Comparison of ENCODE assay signal across 10 mouse cellular contexts in the genomic region with DNA sequence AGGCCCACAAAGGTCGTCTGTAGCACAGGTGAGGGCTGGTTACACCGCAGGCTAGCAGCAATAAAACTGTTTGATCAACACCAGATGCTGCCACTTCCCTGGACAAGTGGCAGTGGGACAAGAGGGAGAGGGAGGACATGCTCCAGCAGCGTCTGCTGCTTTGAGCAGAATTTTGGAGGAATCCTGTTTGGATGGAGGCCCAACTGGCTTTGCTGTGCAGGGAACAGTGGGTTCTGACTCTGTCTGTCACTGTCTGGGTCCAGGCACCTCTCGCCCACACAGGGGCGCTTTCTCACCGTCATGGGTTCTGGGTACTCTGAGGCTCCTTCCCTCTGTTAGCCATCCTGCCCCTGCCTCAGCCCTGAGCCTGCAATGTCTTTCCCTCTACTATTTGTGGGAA.
DNase-seq lines count a peak whose midpoint lies in the region; ATAC-seq lines count a peak whose summit lies in the region.
"Had no signal": no experiment of that assay in that cellular context is flagged by ENCODE, and none has a peak within 500 bp of the region (broad histone marks: within the 10 kb centered on the region; RNA-seq: fewer than 3 reads in every experiment).

No protein-coding gene starts in this region.

- no peaks in the 10 kb centered on the region for H3K4me1 ChIP-seq in hindbrain, embryonic 14.5 days (replicated peaks; ENCODE audit: control insufficient read depth, insufficient read depth, low read length)
- peaks cover 9% of the 10 kb centered on the region; the same call in 1 of the 2 replicates for H3K4me1 ChIP-seq in midbrain, embryonic 15.5 days

- H3K27me3 ChIP-seq in hindbrain, embryonic 14.5 days (ENCODE audit: control insufficient read depth, insufficient read depth, low read length): no peaks in the 10 kb centered on the region
- no peaks in the 10 kb centered on the region for H3K27me3 ChIP-seq in midbrain, embryonic 15.5 days (replicated peaks)
- H3K27me3 ChIP-seq: embryonic facial prominence, embryonic 12.5 days had no signal

- H3K4me3 ChIP-seq in hindbrain, embryonic 14.5 days (replicated peaks; ENCODE audit: low read length): no peak overlapping the region
- no peak overlapping the region for H3K4me3 ChIP-seq in midbrain, embryonic 15.5 days
- H3K4me3 ChIP-seq: embryonic facial prominence, embryonic 12.5 days had no signal

- WGBS in hindbrain, embryonic 14.5 days: 65% methylated on average over 6 of the region's 6 CpGs
- 57% methylated on average over 6 of the region's 6 CpGs for WGBS in midbrain, embryonic 15.5 days

- DNase-seq in gastrocnemius, adult 18-20 months (ENCODE audit: low spot score): peak; percentile 36
- DNase-seq in gastrocnemius, postnatal 4 days (ENCODE audit: low spot score in 2 of 2): no peak
- DNase-seq in adrenal gland, postnatal 25 days: peak; percentile 28
- no peak for DNase-seq in hindbrain, embryonic 14.5 days (ENCODE audit: low spot score)
- no peak for DNase-seq in right cerebral cortex, adult 2 months (ENCODE audit: low spot score in 2 of 2)
- no peak for DNase-seq in left cerebral cortex, adult 11 months (ENCODE audit: low spot score)
- no peak for DNase-seq in heart, adult 9 months (ENCODE audit: low spot score in 2 of 2)

- no peak overlapping the region for H3K27ac ChIP-seq in hindbrain, embryonic 14.5 days
- no peak overlapping the region for H3K27ac ChIP-seq in midbrain, embryonic 15.5 days
- H3K27ac ChIP-seq: embryonic facial prominence, embryonic 12.5 days; macrophage had no signal

- H3K4me2 ChIP-seq in hindbrain, embryonic 14.5 days (replicated peaks): no peak overlapping the region
- H3K4me2 ChIP-seq in midbrain, embryonic 15.5 days: no peak overlapping the region
- H3K4me2 ChIP-seq: embryonic facial prominence, embryonic 12.5 days had no signal

- H3K9me3 ChIP-seq in hindbrain, embryonic 14.5 days (ENCODE audit: control insufficient read depth, low read length): no peaks in the 10 kb centered on the region
- H3K9me3 ChIP-seq in midbrain, embryonic 15.5 days: no peaks in the 10 kb centered on the region
- H3K9me3 ChIP-seq: embryonic facial prominence, embryonic 12.5 days had no signal

- H3K9ac ChIP-seq in hindbrain, embryonic 14.5 days: no peak overlapping the region
- no peak overlapping the region for H3K9ac ChIP-seq in midbrain, embryonic 15.5 days
- H3K9ac ChIP-seq: embryonic facial prominence, embryonic 12.5 days had no signal

- peak; percentile 72; the same call in 1 of the 2 replicates for ATAC-seq in hindbrain, embryonic 14.5 days (ENCODE audit: low FRiP score)
- 0 out of 2 replicates have a peak, but pooled peaks have one; percentile 65 for ATAC-seq in midbrain, embryonic 15.5 days (replicated peaks)

- no peaks in the 10 kb centered on the region for H3K36me3 ChIP-seq in hindbrain, embryonic 14.5 days (replicated peaks; ENCODE audit: control insufficient read depth, insufficient read depth)
- no peaks in the 10 kb centered on the region for H3K36me3 ChIP-seq in midbrain, embryonic 15.5 days (replicated peaks)
- H3K36me3 ChIP-seq: embryonic facial prominence, embryonic 12.5 days had no signal

Comparison
In these comparisons a context has a peak if more than half of its experiments do, and no peak if none do; other contexts are left out.
1. DNase-seq: peak in gastrocnemius, adult 18-20 months (single experiment) and adrenal gland, postnatal 25 days (single experiment); none in gastrocnemius, postnatal 4 days (0 of 2), hindbrain, embryonic 14.5 days (single experiment), right cerebral cortex, adult 2 months (0 of 2), left cerebral cortex, adult 11 months (single experiment) and heart, adult 9 months (0 of 2).